Mouse (Mus musculus) erythroblast, embryonic 14.5 days (primary cell): ENCODE data around the gene Lpp.

Experiments
- GATA1 ChIP-seq: IDR thresholded peaks from 2 replicates; pipeline ENCODE4 v1.6.1; 2012; ENCODE audit warnings: low read length, inconsistent platforms, mixed read lengths
- TAL1 ChIP-seq: IDR thresholded peaks from 3 replicates; pipeline ENCODE4 v1.6.1; 2012; ENCODE audit warnings: low read length, inconsistent platforms, mixed read lengths

DNA sequence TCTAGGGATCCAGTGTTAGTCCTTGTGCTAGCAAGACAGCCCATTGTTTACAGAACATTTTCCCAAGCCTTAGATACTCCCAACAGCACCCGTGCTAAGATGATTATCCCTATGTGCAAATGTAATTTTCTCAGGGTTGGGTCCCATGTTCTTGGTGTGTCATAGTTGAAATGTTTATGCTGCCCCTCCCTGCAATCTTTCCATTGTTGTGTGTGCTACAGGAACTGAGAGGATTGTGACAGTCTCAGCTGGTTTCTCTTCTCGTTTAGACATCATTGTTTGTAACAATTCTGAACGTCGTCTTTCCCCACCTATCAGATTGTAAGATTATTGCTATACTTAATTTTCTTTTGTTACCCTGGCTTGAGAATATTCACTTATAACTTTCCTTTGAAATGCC, 200.2 kb downstream of the Lpp start:
- TF ChIP-seq GATA1 (no peak), TAL1 (no peak)
